Mouse (Mus musculus) lung, adult 2 months (tissue): ENCODE measurements around the gene Phf12. TPM values are rescaled to one million over a fixed set of nuclear protein-coding genes. Genes with fewer than 3 reads are reported as not detected.
"Not testable (repeated sequence)": the region's sequence is repeated elsewhere in the genome, so short reads cannot be mapped to it uniquely, and the experiment has no call there.

ENCODE experiments used
- DNase-seq: peaks from one replicate; pipeline ENCODE4 v3.0.0; 2022
- H3K4me1 ChIP-seq: fragments of 200-500 bp; 2 replicates; pipeline ENCODE4 v1.6.1; 2011; ENCODE audit warnings: low read length; ENCODE audit not compliant: control insufficient read depth, insufficient read depth
- H3K4me3 ChIP-seq: fragments of 200-500 bp; replicated peaks from 2 replicates; pipeline ENCODE3; 2011; ENCODE audit warnings: low read depth, mild to moderate bottlenecking, control low read depth, low read length; ENCODE audit errors: extremely low read depth
- CTCF ChIP-seq: fragments of 200-500 bp; IDR thresholded peaks from 2 replicates; pipeline ENCODE4 v1.5.1; 2011; ENCODE audit warnings: mild to moderate bottlenecking, low read length, control low read depth; ENCODE audit not compliant: insufficient read depth
- POLR2A ChIP-seq: fragments of 200-500 bp; IDR thresholded peaks from 2 replicates; pipeline ENCODE4 v1.6.1; 2011; ENCODE audit warnings: low read depth, mild to moderate bottlenecking, control low read depth, low read length, borderline replicate concordance; ENCODE audit errors: extremely low read depth
- WGBS: fragments of 180-500 bp; shearing (Covaris S2); methylation state at CpG from one replicate; pipeline ENCODE4 v1.1.7; 2018; 5-methylcytosine and 5-hydroxymethylcytosine counted together
- polyA plus RNA-seq: library from polyadenylated mRNA; depleted of rRNA; stranded (reverse); fragments of >200 nt; gene quantifications from 2 replicates; pipeline ENCODE4 v1.2.3, GENCODE M21; 2012

Phf12 gene
- polyA plus RNA-seq, 1 experiment = 50.4 TPM

- TF ChIP-seq POLR2A (no peak), CTCF (no peak)
- Histone ChIP-seq H3K4me1 (peaks cover 10% of the 10 kb centered on the region), H3K4me3 (no peak overlapping the region)
- 17% methylated on average over 5 of the region's 5 CpGs for WGBS
- DNase-seq = peak; percentile 75
These were observed 62.3 kb downstream of the Phf12 start for GRCm38 (mm10) chr11:78044758-78045251.

- H3K4me1 ChIP-seq = peaks cover 15% of the 10 kb centered on the region
- not testable (repeated sequence) for DNase-seq, H3K4me3 ChIP-seq
- 89% methylated on average over 4 of the region's 4 CpGs for WGBS
These were observed 66.1 kb downstream of the Phf12 start for GRCm38 (mm10) chr11:78048637-78049036.

DNA sequence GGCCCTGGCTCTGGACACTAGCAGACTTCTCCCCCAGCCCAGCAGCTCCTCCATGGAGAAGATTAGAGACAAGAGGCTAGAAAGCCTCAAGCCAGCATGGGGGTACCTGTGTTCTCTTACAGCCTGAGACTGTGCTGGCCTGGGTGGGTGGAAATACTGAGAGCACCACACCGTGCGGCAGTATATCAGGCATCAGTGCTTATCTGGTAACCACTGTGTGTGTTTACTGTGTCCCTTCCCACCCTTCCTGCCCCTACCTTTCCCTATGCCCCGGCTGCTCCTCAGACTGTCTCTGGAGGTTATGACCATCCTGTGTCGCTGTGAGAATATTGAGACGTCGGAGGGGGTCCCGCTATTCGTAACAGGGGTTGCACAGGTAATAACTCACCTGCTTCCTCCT is 70.5 kb downstream of the Phf12 start:
- WGBS = 65% methylated on average over 8 of the region's 8 CpGs
- no peak for DNase-seq
- no peak overlapping the region for H3K4me3 ChIP-seq
- TF ChIP-seq POLR2A (no peak), CTCF (no peak)
- peaks cover 5% of the 10 kb centered on the region; the same call in 1 of the 2 replicates for H3K4me1 ChIP-seq

DNA sequence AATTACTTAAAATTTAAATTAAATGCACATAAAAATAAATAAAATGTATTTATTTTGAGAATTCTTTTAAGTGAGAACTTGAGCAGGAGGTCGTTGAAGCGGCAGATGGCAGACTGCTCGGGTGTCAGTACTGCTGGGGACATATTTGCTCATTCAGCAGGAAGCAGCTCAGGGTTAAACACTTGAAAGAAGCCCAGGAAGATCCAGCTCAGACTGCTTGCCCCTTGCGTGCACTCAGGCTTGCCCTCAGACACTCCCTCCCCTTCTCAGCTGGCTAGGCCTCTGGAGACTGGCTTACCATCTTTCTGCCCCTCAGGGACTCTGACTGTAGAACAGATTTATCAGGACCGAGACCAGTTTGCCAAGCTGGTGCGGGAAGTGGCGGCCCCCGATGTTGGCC is 74.4 kb downstream of the Phf12 start:
- H3K4me1 ChIP-seq = peaks cover 5% of the 10 kb centered on the region; the same call in 1 of the 2 replicates
- DNase-seq = no peak
- TF ChIP-seq CTCF (no peak), POLR2A (no peak)
- 65% methylated on average over 8 of the region's 8 CpGs for WGBS
- no peak overlapping the region for H3K4me3 ChIP-seq

DNA sequence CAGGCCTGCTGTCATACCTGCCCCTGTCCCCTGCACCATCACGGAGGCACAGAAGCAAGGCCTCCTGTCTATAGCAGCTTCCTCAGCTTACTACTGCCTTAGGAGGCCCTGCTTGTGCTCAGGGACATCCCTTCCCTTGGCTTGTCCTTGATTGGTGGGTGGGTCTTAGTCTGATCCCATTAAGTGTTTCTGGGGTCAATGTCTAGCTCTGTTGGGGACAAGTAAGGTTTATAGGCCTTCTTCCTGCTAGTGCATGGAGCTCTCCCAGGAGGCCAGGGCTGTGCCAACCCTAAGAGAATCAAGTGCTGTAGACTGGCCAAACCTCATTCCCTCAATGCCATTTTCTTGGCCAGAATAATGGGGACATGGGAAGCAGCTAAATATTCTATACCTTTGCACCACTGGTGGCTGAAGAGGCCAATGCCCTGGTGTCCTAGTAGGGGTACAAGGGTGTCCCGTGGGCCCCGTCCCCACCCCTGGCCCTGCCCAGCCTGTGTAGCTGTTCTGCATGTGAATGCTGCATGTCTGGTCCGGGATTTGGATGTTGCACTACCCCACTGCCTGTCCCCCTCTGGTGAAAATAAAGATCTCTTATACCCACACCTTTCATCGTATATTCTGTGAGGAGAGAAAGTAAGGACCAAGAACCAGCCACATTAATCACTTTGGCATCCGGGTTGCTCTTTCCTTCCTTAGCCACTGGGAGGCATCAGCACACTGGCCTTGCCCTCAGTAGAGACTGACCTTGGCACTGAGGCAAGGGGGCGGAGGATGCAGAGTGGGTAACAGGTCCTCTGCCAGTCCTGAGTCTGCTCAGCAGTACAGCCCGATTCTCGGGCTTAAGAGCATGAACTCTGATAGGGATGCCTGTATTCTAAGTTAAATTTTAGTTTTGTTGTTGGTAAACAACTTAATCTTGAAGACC is 77.5 kb downstream of the Phf12 start:
- 38% methylated on average over 9 of the region's 9 CpGs for WGBS
- TF ChIP-seq POLR2A = no peak
- TF ChIP-seq CTCF = peak; percentile 97
- no peaks in the 10 kb centered on the region for H3K4me1 ChIP-seq
- H3K4me3 ChIP-seq = no peak overlapping the region
- DNase-seq = peak; percentile 56

DNA sequence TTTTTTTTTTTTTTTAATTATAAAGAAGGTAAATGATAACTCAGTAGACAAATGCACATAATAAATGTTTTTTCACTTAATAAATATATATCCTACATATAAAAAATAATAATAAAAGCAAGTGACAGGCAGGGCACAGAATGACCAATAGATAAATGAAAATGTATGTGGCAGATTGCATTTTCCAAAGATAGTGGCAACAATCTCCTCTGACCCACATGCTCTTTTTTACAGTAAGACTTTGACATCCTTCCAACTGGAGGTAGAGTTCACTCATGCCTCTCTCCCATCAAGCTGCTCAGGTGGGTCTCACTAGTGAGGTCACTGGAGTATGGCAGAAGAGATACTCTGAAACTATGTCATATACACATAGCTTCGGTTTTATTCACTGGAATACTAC is 80.0 kb downstream of the Phf12 start:
- DNase-seq = no peak
- H3K4me3 ChIP-seq = no peak overlapping the region
- H3K4me1 ChIP-seq = no peaks in the 10 kb centered on the region
- no peak for TF ChIP-seq POLR2A
- no peak for TF ChIP-seq CTCF
- WGBS = 71% methylated on average over 1 of the region's 1 CpGs

DNA sequence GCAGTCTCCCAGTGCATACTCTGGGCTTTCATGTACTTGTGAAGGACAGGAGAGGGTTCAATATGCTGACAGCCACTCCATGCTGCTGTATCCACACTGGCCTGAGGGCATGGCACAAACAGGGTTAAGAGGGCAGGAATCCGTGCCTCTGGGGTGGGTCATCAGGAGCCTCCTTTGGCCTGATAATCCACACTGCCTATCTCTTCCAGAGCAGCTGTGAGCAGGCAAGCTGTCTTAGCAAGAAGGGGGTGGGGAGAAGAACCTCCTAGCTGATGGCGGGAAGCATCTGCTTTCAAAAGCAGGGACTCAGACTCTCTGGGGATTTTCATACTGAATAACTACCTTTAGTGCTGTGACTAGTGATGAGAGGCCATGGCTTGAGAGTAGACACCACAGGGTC is 83.4 kb downstream of the Phf12 start:
- H3K4me1 ChIP-seq = no peaks in the 10 kb centered on the region
- no peak overlapping the region for H3K4me3 ChIP-seq
- no peak for TF ChIP-seq POLR2A
- no peak for TF ChIP-seq CTCF
- 45% methylated on average over 2 of the region's 2 CpGs for WGBS
- DNase-seq = no peak

GRCm38 (mm10) chr11:78066641-78067040 is 84.1 kb downstream of the Phf12 start:
- WGBS = 58% methylated on average over 2 of the region's 2 CpGs

DNA sequence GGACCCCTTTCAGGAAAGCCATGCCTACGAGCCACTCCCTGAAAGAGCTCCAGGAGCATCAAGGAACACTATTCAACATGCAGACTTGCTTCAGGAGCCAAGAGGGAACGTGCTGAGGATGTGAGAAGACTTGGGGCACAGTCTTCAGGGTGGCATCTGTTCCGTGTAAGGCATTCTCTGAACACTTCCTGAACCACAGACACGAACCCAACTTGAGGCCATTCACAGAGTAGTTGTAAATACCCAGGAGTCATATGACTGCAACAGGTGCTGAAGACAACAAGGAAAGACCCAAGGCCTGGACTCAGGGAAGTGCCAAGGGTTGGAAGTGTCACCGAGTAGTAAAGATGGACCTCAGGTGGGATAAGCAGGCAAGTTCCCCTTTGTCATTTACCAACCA is 85.0 kb downstream of the Phf12 start:
- WGBS = 59% methylated on average over 5 of the region's 5 CpGs
- TF ChIP-seq CTCF (no peak), POLR2A (no peak)

More at GRCm38 (mm10) chr11:78066641-78067040, 84.1 kb downstream of the Phf12 start:
- DNase-seq = no peak
- no peaks in the 10 kb centered on the region for H3K4me1 ChIP-seq
- TF ChIP-seq CTCF (no peak), POLR2A (no peak)
- no peak overlapping the region for H3K4me3 ChIP-seq

GRCm38 (mm10) chr11:78069130-78069529 is 86.6 kb downstream of the Phf12 start:
- no peak for TF ChIP-seq CTCF
- no peak for TF ChIP-seq POLR2A
- DNase-seq = no peak
- H3K4me1 ChIP-seq = no peaks in the 10 kb centered on the region
- WGBS = 79% methylated on average over 5 of the region's 5 CpGs
- H3K4me3 ChIP-seq = no peak overlapping the region

More for the DNA sequence above, 85.0 kb downstream of the Phf12 start:
- Histone ChIP-seq H3K4me3 (no peak overlapping the region), H3K4me1 (no peaks in the 10 kb centered on the region)
- no peak for DNase-seq
